ENCODE assay signal across 12 mouse cellular contexts in genomic region chr11:44399763-44400162, GRCm38 (mm10). TPM values are rescaled to one million over a fixed set of nuclear protein-coding genes. Genes with fewer than 3 reads are reported as not detected.
DNase-seq lines count a peak whose midpoint lies in the region; ATAC-seq and TF ChIP-seq lines count a peak whose summit lies in the region.
"Had no signal": no experiment of that assay in that cellular context is flagged by ENCODE, and none has a peak within 500 bp of the region (broad histone marks: within the 10 kb centered on the region; RNA-seq: fewer than 3 reads in every experiment).

TSS of gene Il12b (plus strand) at chr11:44400063.

- H3K9me3 ChIP-seq in liver, embryonic 14.5 days (ENCODE audit: control insufficient read depth, low read length) = no peaks in the 10 kb centered on the region

- no peaks in the 10 kb centered on the region for H3K36me3 ChIP-seq in testis, adult 2 months (ENCODE audit: control insufficient read depth, insufficient read depth, low read length)
- H3K36me3 ChIP-seq in liver, embryonic 14.5 days (replicated peaks; ENCODE audit: control insufficient read depth, insufficient read depth, low read depth) = no peaks in the 10 kb centered on the region

- H3K27me3 ChIP-seq in testis, adult 2 months (ENCODE audit: control insufficient read depth, insufficient read depth, low read length) = no peaks in the 10 kb centered on the region
- no peaks in the 10 kb centered on the region for H3K27me3 ChIP-seq in liver, embryonic 14.5 days (ENCODE audit: control insufficient read depth, insufficient read depth, low read length)

- no peak for ATAC-seq in liver, embryonic 14.5 days (ENCODE audit: insufficient read depth)

- WGBS in liver, embryonic 14.5 days (ENCODE audit: insufficient replicate concordance) = 37% methylated on average over 6 of the region's 6 CpGs

- peak within 1 kb of the TSS; percentile 59 for H3K4me3 ChIP-seq in testis, adult 2 months (ENCODE audit: control insufficient read depth, low read depth, low read length)
- H3K4me3 ChIP-seq in liver, embryonic 14.5 days (ENCODE audit: insufficient read depth in 1 of 2, low read depth in 2 of 2, low read length in 2 of 2) = no peak within 1 kb of the TSS
- H3K4me3 ChIP-seq: erythroblast, embryonic 14.5 days had no signal

- DNase-seq in heart, adult 11 months = peak; percentile 54
- no peak for DNase-seq in heart, postnatal 4 days
- no peak for DNase-seq in testis, postnatal 10 days (ENCODE audit: low spot score)
- no peak for DNase-seq in liver, embryonic 14.5 days (ENCODE audit: low read depth in 3 of 3, low spot score in 3 of 3)
- DNase-seq in adrenal gland, postnatal 10 days = no peak
- DNase-seq in thymus, postnatal 4 days = no peak
- no peak for DNase-seq in spleen, adult 18-20 months
- DNase-seq: adrenal gland, postnatal 25 days; right cerebral cortex, postnatal 4 days had no signal

- TF ChIP-seq CTCF in testis, adult 2 months (IDR thresholded peaks at IDR 0.05; ENCODE audit: control insufficient read depth, insufficient read depth, insufficient replicate concordance, low read depth, low read length) = no peak
- TF ChIP-seq CTCF in liver, embryonic 14.5 days (IDR thresholded peaks at IDR 0.05; ENCODE audit: low read depth) = no peak

- TF ChIP-seq EP300 in liver, embryonic 14.5 days (IDR thresholded peaks at IDR 0.05; ENCODE audit: low read depth) = no peak

- 0 out of 2 replicates have a peak, but pooled peaks cover 3% of the 10 kb centered on the region for H3K4me1 ChIP-seq in testis, adult 2 months (ENCODE audit: control insufficient read depth, insufficient read depth, low read length)
- H3K4me1 ChIP-seq in liver, embryonic 14.5 days (replicated peaks; ENCODE audit: control insufficient read depth in 2 of 2, insufficient read depth in 2 of 2, low read length in 1 of 2) = peaks cover 0 to 3% of the 10 kb centered on the region in 2 experiments; a peak in 2 of 4 replicates

- no peak within 1 kb of the TSS for H3K27ac ChIP-seq in testis, adult 2 months (ENCODE audit: control insufficient read depth, insufficient read depth, low read depth, low read length)
- no peak within 1 kb of the TSS for H3K27ac ChIP-seq in liver, embryonic 14.5 days

- peak within 1 kb of the TSS; percentile 47 for H3K4me2 ChIP-seq in liver, embryonic 14.5 days (ENCODE audit: low read depth)

- no peak within 1 kb of the TSS for H3K9ac ChIP-seq in liver, embryonic 14.5 days (replicated peaks)

- TF ChIP-seq POLR2A in testis, adult 2 months (IDR thresholded peaks at IDR 0.05; ENCODE audit: control insufficient read depth, low read depth, low read length) = no peak

RNA-seq across cellular contexts. Expression of gene Il12b, which starts in this region (rescaled TPM):
- total RNA-seq in heart, postnatal 4 days (2021) = not detected
- not detected in 2 replicates for polyA plus RNA-seq in testis, adult 2 months (2012; rRNA removed)
- 0.01 TPM in 1 of 2 replicates, not detected in the other for polyA plus RNA-seq in liver, embryonic 14.5 days (2012; rRNA removed)
- polyA plus RNA-seq in liver, embryonic 14.5 days (2014; fragmentation: Nextera tagmentation; extraction: Ambion mirVana) = not detected in 2 replicates
- not detected for total RNA-seq in adrenal gland, postnatal 10 days (2021)
- total RNA-seq: adrenal gland, postnatal 25 days; liver, adult 2 months had no signal
- polyA plus RNA-seq: erythroblast, embryonic 14.5 days; liver, adult 2 months had no signal
